Mouse (Mus musculus) 3T3-L1 (cell line): ENCODE results near the gene Cdkn1c.

ENCODE experiments used
- DNase-seq: peaks from one replicate; pipeline ENCODE4 v3.0.0-alpha.2; 2015; ENCODE audit warnings: low read depth, low spot score

The Cdkn1c gene

GRCm38 (mm10) chr7:143437231-143437893, 23.5 kb downstream of the Cdkn1c start:
- DNase-seq: no peak

DNA sequence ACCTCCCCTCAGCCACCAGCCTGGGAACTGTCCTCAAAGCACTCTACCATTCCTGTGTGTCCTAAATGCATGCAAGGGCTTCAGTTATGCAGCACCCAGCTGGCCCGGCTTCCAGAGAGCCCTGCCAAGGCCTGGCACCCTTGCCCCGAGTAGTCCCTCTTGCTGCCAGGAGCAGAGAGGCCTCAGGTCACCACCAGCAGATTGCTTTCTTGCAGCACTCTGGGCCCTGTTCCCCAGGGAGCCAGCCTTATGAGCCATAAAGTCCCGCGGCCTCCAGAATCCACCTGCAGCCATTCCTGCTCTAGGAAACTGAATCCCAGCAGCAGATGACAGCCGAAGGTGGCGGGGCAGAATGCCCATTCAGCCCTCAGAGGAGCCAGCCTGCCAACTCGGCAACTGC, 27.5 kb downstream of the Cdkn1c start:
- no peak for DNase-seq

GRCm38 (mm10) chr7:143432631-143433030, 28.2 kb downstream of the Cdkn1c start:
- no peak for DNase-seq

- no peak for DNase-seq
These were observed 31.9 kb downstream of the Cdkn1c start for GRCm38 (mm10) chr7:143428814-143429499.

DNA sequence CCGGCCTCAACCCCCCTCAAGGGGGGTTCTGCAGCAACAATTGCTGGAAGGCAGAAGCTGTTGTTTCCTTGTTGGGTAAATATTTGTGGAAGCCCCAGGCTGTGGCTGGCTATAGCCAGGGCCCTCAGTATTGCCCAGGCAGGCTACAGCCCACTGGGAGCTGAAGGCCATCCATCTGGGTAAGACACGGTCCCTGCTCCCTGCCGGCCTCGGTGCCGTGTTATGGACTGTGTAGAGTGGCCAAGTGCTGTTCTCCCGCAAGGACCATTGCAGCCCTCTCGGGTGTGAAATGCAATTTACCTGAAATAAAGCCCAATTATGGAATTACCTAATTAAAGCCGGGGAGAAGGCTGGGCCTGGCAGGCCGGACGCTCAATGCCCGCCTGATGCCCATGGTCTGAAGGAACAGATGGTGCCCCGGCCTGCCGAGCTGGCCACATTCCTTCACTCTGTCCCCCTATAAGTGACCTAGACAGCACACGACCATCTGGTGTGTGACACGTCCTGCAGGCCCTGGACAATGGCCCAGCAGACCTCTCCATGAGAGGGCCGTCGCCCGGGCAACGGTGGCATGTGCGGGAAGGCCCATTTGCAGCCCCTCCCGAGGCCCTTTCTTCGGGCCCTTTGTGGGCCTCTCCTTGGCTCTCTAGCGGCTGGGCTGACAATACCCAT, 32.6 kb downstream of the Cdkn1c start:
- no peak for DNase-seq

DNA sequence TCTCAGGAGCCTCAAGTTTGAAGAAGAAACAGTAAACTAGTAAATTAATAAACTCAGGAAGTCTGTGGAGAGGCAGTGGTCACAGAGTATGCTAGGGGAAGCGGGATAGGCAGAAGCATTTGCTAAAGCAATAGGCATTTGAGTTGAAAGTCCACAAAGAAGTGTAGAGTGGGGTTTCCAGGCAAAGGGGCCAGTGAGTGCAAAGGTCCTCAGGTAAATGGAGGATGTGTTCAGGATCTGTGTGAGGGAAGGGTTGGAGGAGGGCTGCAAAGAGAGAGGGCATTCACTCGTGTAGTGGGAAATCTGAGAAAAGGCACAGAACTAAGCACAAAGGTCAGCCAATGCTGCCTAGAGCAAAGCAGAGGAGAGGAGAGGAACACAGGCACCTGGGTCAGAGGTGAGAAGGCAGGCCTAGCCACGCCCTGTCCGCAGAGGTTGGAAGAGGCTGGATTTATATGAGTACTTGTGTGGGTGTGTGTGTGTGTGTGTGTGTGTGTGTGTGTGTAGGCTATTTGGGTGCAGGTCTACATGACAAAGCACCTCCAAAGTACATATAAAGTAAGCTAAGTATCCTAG, 41.2 kb downstream of the Cdkn1c start:
- DNase-seq: no peak

DNA sequence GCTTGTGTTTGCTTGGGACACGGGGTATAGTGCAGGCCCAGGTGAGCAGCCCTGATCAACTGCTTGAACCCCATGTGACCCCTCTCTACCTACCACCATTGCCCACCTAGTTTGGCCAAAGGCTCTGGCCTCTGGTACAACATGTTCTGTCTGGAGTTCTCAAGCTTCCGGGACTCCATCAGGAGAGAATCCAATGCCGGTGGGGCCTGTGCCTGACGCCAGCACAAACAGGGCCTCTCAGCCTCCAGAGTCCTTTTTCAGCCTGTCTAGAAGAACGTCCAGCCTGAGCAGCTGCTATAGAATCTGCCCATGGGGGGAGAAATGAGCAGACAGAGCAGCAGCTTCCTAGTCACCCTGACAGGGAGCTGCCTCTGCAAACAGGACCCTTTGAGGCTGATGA, 43.0 kb downstream of the Cdkn1c start:
- DNase-seq: no peak

- no peak for DNase-seq
These were observed 44.4 kb downstream of the Cdkn1c start for GRCm38 (mm10) chr7:143416406-143416805.

- peak; percentile 20 for DNase-seq
These were observed 45.8 kb downstream of the Cdkn1c start for GRCm38 (mm10) chr7:143415070-143415469.

DNA sequence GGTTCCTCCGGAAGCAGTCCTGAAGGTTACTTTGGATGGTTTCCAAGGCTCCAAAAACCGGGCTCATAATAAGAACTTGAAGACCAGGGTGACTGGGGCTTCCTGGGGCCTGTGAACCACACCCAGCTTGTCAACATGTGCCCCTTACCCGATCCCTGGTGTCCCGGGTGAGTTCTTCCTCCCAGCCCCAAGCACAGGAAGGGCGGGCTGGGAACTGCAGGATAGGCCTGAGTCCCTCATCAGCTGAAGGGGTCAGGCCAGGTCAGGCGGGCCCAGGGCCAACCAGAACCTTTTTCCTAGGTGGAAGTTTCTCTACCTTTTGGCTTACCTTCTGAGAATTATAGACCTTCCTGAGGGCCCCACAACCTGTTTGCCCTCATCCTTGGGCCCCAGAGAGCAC, 48.2 kb downstream of the Cdkn1c start:
- DNase-seq: no peak

DNA sequence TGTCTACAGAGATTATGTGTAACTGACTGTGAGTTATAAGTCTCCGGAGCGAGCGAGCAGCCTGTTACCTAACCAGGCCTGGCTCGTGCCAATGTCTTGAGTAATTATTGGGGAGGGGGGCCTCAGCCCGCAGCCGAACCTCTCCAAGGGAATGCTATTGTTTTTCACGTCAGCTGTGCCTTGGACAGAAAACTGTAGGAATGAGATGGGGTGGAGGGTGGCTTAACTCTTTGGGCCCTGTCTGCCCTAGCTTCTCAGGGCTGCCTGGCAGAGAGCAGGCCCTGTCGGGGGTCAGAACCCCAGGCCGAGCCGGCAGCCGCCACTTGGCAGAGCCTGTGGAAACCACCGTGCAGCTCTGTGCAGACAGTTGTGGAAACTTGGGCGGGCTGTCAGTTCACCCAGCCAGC, 52.2 kb downstream of the Cdkn1c start:
- DNase-seq: no peak
